Mouse (Mus musculus) neural tube, embryonic 15.5 days (tissue): Measurements from ENCODE around the gene Art4. TPM values are rescaled to one million over a fixed set of nuclear protein-coding genes. Genes with fewer than 3 reads are reported as not detected.

Source experiments
- ATAC-seq: fragments of 200-750 bp; cut with Nextera tagmentation; 2 replicates; pipeline ENCODE4 v1.8.0; 2017; ENCODE audit warnings: mild to moderate bottlenecking, moderate TSS enrichment, moderate library complexity; ENCODE audit not compliant: low FRiP score
- H3K27ac ChIP-seq: fragments of 300-500 bp; sonication (generic); replicated peaks from 2 replicates; pipeline ENCODE4 v1.5.1; 2015; ENCODE audit warnings: mild to moderate bottlenecking, inconsistent platforms
- H3K27me3 ChIP-seq: fragments of 300-500 bp; sonication (generic); replicated peaks from 2 replicates; pipeline ENCODE4 v1.6.1; 2015; ENCODE audit warnings: inconsistent platforms
- H3K36me3 ChIP-seq: fragments of 300-500 bp; sonication (generic); 2 replicates; pipeline ENCODE4 v1.6.1; 2015; ENCODE audit warnings: inconsistent platforms
- H3K4me1 ChIP-seq: fragments of 300-500 bp; sonication (generic); 2 replicates; pipeline ENCODE4 v1.6.1; 2015; ENCODE audit warnings: inconsistent platforms
- H3K4me2 ChIP-seq: fragments of 300-500 bp; sonication (generic); 2 replicates; pipeline ENCODE4 v1.6.1; 2015; ENCODE audit warnings: inconsistent platforms, mild to moderate bottlenecking, moderate library complexity
- H3K4me3 ChIP-seq: fragments of 300-500 bp; sonication (generic); replicated peaks from 2 replicates; pipeline ENCODE4 v1.5.1; 2015; ENCODE audit warnings: mild to moderate bottlenecking, inconsistent platforms
- H3K9ac ChIP-seq: fragments of 300-500 bp; sonication (generic); replicated peaks from 2 replicates; pipeline ENCODE4 v1.6.1; 2015; ENCODE audit warnings: mild to moderate bottlenecking, inconsistent platforms
- H3K9me3 ChIP-seq: fragments of 300-500 bp; sonication (generic); replicated peaks from 2 replicates; pipeline ENCODE4 v1.6.1; 2016; ENCODE audit warnings: inconsistent platforms
- WGBS: fragments of 180-500 bp; shearing (Covaris S2); methylation state at CpG from one replicate; pipeline ENCODE4 v1.1.7; 2015; ENCODE audit warnings: mixed read lengths; 5-methylcytosine and 5-hydroxymethylcytosine counted together
- polyA plus RNA-seq: library from polyadenylated mRNA; unstranded; fragments of >200 nt; fragmentation: Nextera tagmentation; extraction: Ambion mirVana; gene quantifications from 2 replicates; pipeline ENCODE4 v1.2.1, GENCODE M21; 2015

Gene Art4
- polyA plus RNA-seq, 1 experiment from 2014 or later = 0.23 TPM

- ATAC-seq = no peak
- 95% methylated on average over 5 of the region's 5 CpGs for WGBS
- H3K36me3 ChIP-seq = no peaks in the 10 kb centered on the region
Observed at GRCm38 (mm10) chr6:136865360-136865759, 7.8 kb upstream of the Art4 start.

GRCm38 (mm10) chr6:136861020-136861419 is 3.5 kb upstream of the Art4 start:
- Histone ChIP-seq H3K9me3 (no peaks in the 10 kb centered on the region), H3K4me1 (peaks cover 3% of the 10 kb centered on the region; the same call in 1 of the 2 replicates), H3K27me3 (0 out of 2 replicates have a peak, but pooled peaks cover 3% of the 10 kb centered on the region), H3K36me3 (no peaks in the 10 kb centered on the region), H3K27ac (no peak overlapping the region), H3K4me3 (no peak overlapping the region), H3K9ac (no peak overlapping the region), H3K4me2 (no peak overlapping the region)
- ATAC-seq = peak; percentile 74
- WGBS = 49% methylated on average over 9 of the region's 9 CpGs

More at GRCm38 (mm10) chr6:136865360-136865759, 7.8 kb upstream of the Art4 start:
- Histone ChIP-seq H3K9ac (no peak overlapping the region), H3K4me1 (no peaks in the 10 kb centered on the region), H3K4me2 (no peak overlapping the region), H3K4me3 (no peak overlapping the region), H3K9me3 (no peaks in the 10 kb centered on the region), H3K27me3 (0 out of 2 replicates have a peak, but pooled peaks cover under 1% of the 10 kb centered on the region), H3K27ac (no peak overlapping the region)

GRCm38 (mm10) chr6:136858420-136858819 is 887 bp upstream of the Art4 start:
- Histone ChIP-seq H3K27ac (no peak overlapping the region), H3K9me3 (no peaks in the 10 kb centered on the region), H3K36me3 (no peaks in the 10 kb centered on the region), H3K9ac (no peak overlapping the region), H3K4me1 (peaks cover 3% of the 10 kb centered on the region; the same call in 1 of the 2 replicates), H3K4me3 (no peak overlapping the region), H3K27me3 (0 out of 2 replicates have a peak, but pooled peaks cover 3% of the 10 kb centered on the region), H3K4me2 (no peak overlapping the region)
- 79% methylated on average over 8 of the region's 8 CpGs for WGBS
- no peak for ATAC-seq

DNA sequence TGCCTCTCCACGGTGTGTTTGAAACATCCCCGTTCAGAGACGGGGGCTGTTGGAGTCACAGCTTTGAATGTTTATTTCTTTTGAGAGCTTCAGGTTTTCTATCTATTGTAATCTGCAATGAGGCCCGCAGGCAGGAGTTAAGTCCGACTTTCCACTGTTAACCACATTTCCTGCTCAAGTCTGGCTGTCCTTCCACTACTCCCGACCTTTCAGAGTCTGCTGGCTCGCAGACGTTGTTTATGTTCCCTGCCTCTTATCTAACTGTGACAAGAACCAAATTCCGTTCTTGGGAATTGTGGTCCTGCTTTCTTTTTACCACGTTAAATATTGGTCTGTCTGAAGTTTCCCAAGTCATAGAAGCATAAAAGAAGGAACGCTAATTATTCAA is 334 bp upstream of the Art4 start:
- WGBS = 60% methylated on average over 11 of the region's 11 CpGs
- Histone ChIP-seq H3K27me3 (0 out of 2 replicates have a peak, but pooled peaks cover 3% of the 10 kb centered on the region), H3K9me3 (no peaks in the 10 kb centered on the region), H3K36me3 (no peaks in the 10 kb centered on the region), H3K27ac (peak overlapping the region; percentile 23; the same call in 1 of the 2 replicates), H3K9ac (no peak overlapping the region), H3K4me1 (peaks cover 4% of the 10 kb centered on the region; the same call in 1 of the 2 replicates), H3K4me2 (no peak overlapping the region), H3K4me3 (no peak overlapping the region)
- ATAC-seq = no peak

- Histone ChIP-seq H3K27me3 (0 out of 2 replicates have a peak, but pooled peaks cover 3% of the 10 kb centered on the region), H3K4me3 (no peak overlapping the region), H3K4me1 (peaks cover 6% of the 10 kb centered on the region; the same call in 1 of the 2 replicates), H3K27ac (no peak overlapping the region), H3K36me3 (no peaks in the 10 kb centered on the region), H3K9me3 (no peaks in the 10 kb centered on the region), H3K9ac (no peak overlapping the region), H3K4me2 (no peak overlapping the region)
- no peak for ATAC-seq
- whole genome bisulfite sequencing = 65% methylated on average over 14 of the region's 14 CpGs
Observed at GRCm38 (mm10) chr6:136856071-136856636, 1.4 kb downstream of the Art4 start.

- Histone ChIP-seq H3K9ac (no peak overlapping the region), H3K27me3 (0 out of 2 replicates have a peak, but pooled peaks cover under 1% of the 10 kb centered on the region), H3K9me3 (no peaks in the 10 kb centered on the region), H3K27ac (no peak overlapping the region), H3K36me3 (no peaks in the 10 kb centered on the region), H3K4me1 (peaks cover 6% of the 10 kb centered on the region; the same call in 1 of the 2 replicates), H3K4me2 (no peak overlapping the region), H3K4me3 (no peak overlapping the region)
- ATAC-seq = no peak
- WGBS = 90% methylated on average over 2 of the region's 2 CpGs
Observed at GRCm38 (mm10) chr6:136855183-136855582, 2.4 kb downstream of the Art4 start.

- no peaks in the 10 kb centered on the region for H3K9me3 ChIP-seq
- no peak overlapping the region for H3K4me3 ChIP-seq
- H3K27me3 ChIP-seq = no peaks in the 10 kb centered on the region
- peaks cover 6% of the 10 kb centered on the region; the same call in 1 of the 2 replicates for H3K4me1 ChIP-seq
- H3K36me3 ChIP-seq = no peaks in the 10 kb centered on the region
- ATAC-seq = no peak
- H3K9ac ChIP-seq = no peak overlapping the region
- H3K4me2 ChIP-seq = no peak overlapping the region
- 91% methylated on average over 11 of the region's 11 CpGs for WGBS
- H3K27ac ChIP-seq = no peak overlapping the region
Observed at GRCm38 (mm10) chr6:136854361-136854781, 3.2 kb downstream of the Art4 start.

DNA sequence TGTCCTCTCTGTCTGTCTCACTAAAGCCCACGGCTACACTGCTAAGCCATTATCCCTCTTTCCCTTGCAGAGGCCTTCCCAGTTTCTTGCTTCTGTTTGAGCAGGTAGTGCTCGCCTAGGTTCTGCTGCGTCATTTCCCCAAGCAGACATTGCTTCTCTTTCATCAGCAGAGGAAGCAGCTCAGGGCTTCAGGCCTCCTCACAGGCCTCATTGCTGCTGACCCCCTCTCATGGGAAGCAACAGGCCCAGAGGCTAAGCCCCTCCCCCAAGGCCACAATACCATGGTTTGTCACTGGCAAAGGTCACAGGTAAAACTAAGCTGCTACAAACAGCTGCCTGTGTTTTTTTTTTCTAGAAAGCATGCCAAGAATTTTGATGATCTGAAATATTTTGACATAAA is 4.8 kb downstream of the Art4 start:
- no peak for ATAC-seq
- peak overlapping the region; percentile 10; the same call in 1 of the 2 replicates for H3K27ac ChIP-seq
- WGBS = 57% methylated on average over 3 of the region's 3 CpGs

GRCm38 (mm10) chr6:136852348-136852747 is 5.2 kb downstream of the Art4 start:
- WGBS = 76% methylated on average over 4 of the region's 4 CpGs
- Histone ChIP-seq H3K27ac (peak overlapping the region; percentile 10; the same call in 1 of the 2 replicates), H3K4me2 (no peak overlapping the region), H3K27me3 (no peaks in the 10 kb centered on the region), H3K9ac (no peak overlapping the region), H3K36me3 (no peaks in the 10 kb centered on the region), H3K9me3 (no peaks in the 10 kb centered on the region), H3K4me3 (no peak overlapping the region), H3K4me1 (0 out of 2 replicates have a peak, but pooled peaks cover 3% of the 10 kb centered on the region)
- no peak for ATAC-seq

More for the DNA sequence above, 4.8 kb downstream of the Art4 start:
- H3K9me3 ChIP-seq = no peaks in the 10 kb centered on the region
- H3K4me2 ChIP-seq = no peak overlapping the region
- H3K36me3 ChIP-seq = no peaks in the 10 kb centered on the region
- no peak overlapping the region for H3K4me3 ChIP-seq
- H3K27me3 ChIP-seq = no peaks in the 10 kb centered on the region
- H3K4me1 ChIP-seq = peaks cover 6% of the 10 kb centered on the region; the same call in 1 of the 2 replicates
- no peak overlapping the region for H3K9ac ChIP-seq

- Histone ChIP-seq H3K36me3 (no peaks in the 10 kb centered on the region), H3K9ac (no peak overlapping the region), H3K4me3 (no peak overlapping the region), H3K27me3 (no peaks in the 10 kb centered on the region), H3K4me2 (no peak overlapping the region), H3K27ac (no peak overlapping the region), H3K9me3 (no peaks in the 10 kb centered on the region), H3K4me1 (0 out of 2 replicates have a peak, but pooled peaks cover 3% of the 10 kb centered on the region)
- 76% methylated on average over 6 of the region's 6 CpGs for WGBS
- ATAC-seq = no peak
Observed at GRCm38 (mm10) chr6:136850267-136850666, 7.3 kb downstream of the Art4 start.

DNA sequence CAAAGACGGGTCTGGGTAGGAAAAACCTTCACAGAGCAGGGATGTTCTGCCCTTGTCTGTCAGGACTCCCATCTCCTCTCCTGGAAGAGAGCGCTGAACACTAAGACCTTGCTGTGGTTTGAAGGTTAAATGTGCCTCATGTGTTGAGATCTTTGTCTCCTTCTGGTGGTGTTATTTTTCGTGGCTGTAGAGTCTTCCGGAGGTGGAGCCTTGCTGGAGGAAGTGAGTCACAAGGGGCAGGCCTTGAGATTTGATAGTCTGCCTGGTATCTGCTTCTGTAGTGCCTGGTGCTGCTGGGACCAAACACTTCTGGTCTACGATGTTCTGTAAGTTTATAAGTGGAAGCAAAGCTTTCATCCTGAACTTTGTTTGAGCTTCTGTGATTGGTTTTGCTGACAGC is 8.6 kb downstream of the Art4 start:
- Histone ChIP-seq H3K9ac (no peak overlapping the region), H3K27me3 (no peaks in the 10 kb centered on the region), H3K36me3 (no peaks in the 10 kb centered on the region), H3K9me3 (no peaks in the 10 kb centered on the region), H3K27ac (no peak overlapping the region), H3K4me2 (no peak overlapping the region), H3K4me3 (no peak overlapping the region), H3K4me1 (0 out of 2 replicates have a peak, but pooled peaks cover 3% of the 10 kb centered on the region)
- ATAC-seq = no peak
- WGBS = 90% methylated on average over 5 of the region's 5 CpGs

DNA sequence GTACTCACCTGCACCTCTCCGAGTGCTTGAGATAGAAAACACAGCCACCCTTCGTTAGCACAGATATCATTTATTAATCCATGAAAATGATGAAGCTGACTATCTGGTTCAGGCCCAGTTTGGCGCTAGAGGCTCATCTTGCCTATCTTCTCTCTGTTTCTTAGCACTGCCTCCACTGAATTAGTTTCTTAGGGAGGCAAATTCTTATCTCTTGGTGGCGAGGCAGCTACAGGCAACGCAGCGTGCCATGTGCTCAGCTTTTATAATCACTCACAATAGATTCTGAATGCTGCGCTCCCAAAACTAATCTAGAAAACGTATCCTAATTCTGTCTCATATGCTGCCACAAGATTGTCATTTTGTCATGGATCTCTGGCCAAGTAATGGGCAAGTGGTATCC is 9.1 kb downstream of the Art4 start:
- H3K4me2 ChIP-seq = no peak overlapping the region
- no peaks in the 10 kb centered on the region for H3K27me3 ChIP-seq
- no peaks in the 10 kb centered on the region for H3K9me3 ChIP-seq
- WGBS = 92% methylated on average over 8 of the region's 8 CpGs
- H3K4me1 ChIP-seq = 0 out of 2 replicates have a peak, but pooled peaks cover 3% of the 10 kb centered on the region
- H3K36me3 ChIP-seq = no peaks in the 10 kb centered on the region
- no peak for ATAC-seq
- no peak overlapping the region for H3K27ac ChIP-seq
- no peak overlapping the region for H3K4me3 ChIP-seq
- H3K9ac ChIP-seq = no peak overlapping the region
